Mouse (Mus musculus): ENCODE results near the gene Ostc.
A peak's percentile ranks its signal among the peaks of the same experiment; 100 is the strongest.

Gene Ostc

DNA sequence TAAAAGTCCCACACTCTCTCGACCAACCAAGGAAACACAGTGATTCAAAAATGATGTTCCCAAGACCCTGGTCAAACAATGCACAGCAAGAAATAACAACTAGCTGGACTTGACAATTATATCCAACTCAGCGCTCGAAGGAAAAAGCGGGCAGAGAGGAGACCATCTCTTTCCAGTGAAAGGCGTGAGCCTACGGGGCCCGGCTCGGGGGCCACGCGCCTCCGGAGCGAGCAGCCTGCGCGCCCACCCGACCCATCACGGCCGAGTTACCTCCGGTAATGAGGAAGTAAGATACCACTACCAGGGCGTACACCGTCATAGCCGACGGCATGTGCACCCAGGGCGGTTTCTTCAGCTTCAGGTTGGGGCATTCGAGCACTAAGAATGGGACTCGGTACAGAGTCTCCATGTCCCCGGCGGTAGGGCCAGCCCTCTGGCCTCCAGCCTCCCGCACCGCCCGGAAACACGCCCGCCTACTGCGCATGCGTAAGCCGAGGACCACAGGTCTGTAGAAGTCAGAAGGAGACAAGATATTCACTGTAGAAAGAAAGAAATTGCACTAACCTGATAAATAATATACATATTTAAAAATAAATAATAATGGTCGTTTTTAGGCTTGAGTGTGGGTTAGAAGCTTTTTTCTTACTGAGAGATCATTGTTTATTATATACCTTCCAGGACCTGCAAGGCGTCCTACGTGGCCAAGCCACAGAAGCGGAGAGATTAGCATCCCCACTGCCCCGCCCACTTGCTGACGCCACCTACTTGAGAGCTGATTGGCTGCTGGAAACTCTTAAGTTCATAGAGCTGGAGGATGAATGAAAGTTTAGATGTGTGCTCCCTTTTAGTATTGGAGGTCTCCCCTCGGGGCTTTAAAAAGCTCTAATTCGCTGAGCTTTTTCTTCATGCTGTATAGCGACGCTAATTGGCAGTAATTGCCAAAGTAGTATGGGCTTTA, at the start of gene Ostc:
Ostc (minus strand) TSS at position 478 of the 958 bp plus-strand sequence.
- DNase-seq (ENCODE audit: low spot score in 2 of 2), result peak; percentile 82 to 87

DNA sequence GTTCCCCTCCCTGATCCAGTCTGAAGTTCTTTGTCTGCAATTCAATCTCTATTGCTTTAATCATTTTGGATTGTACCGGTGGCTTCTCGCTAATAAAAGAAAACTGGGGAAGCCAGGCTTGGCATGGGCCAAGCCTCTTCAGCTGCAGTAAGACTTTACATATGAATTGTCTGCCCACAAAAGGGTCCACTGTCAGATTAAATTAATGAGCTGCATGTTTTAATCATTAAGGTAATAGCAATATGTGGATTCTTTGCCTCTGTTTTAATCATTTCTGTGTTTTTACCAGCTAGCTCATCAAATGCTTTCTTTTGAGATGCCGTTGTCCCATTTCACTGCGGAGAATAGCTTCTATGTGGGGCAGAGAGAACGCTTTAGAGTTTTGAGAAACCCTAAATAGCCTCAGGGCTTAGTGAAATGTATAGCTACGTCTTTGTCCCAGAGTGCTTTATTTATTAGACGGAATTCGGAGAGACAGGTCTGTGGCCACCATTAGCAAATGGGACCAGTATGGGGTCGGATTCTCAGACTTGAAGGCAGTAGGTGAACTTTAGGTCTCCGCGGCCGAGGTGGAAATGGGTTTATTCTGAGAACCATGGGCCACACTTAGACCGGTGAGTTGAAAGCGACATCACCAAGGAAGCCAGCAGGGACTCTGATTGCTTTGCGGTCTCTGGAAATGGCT, 49.1 kb upstream of the Ostc start:
- no peak for DNase-seq (ENCODE audit: low spot score in 2 of 2)

DNA sequence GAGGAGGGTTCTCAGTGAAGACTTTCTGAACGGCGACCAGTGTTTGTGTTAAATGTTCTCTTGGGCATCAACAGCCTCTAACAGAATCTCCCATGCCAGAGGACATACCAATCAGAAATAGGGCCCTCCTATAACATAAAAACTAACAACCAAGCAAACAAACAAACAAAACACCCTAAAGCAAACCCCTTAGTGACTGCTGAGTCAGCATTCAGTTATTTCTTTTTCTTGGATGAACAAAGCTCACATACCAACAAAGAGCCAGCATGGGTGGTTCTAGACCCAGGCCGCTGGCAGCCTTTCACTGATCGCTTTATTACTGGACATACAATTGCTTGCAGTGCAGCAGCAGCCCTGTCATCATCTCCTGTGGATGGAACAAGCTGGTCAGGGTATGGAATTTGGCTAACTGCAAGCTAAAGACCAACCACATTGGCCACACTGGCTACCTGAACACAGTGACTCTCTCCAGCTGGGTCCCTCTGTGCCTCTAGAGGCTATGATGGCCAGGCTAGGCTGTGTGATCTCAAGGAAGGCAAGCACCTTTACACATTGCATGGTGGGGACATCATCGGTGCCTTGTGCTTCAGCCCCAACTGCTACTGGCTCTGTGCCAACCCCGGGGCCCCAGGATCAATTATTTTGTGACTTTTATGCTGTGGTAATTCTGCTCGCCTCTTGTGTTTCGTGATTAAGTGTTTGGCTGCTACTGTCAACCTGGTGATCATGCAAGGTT, 48.0 kb upstream of the Ostc start:
- no peak for DNase-seq (ENCODE audit: low spot score in 2 of 2)

DNA sequence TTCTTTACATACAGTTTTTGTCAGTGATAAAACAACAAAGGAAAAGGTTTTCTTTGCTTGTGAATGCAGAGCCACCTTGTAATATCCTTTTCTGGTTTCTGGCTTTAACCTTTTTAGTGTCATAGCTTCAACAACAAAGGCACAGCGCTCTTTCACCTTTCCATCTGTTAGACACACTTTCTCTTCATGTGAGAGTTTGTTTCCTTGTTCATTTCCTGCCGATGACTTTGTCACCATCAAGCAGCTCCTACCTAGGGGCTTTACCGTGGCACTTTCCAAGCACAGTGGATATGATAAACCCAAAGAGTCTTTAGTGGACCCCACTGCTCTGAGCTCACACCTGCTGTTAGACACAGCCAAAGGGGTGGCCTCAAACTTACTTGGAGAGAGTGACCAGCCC, 40.0 kb upstream of the Ostc start:
- no peak for DNase-seq (ENCODE audit: low spot score in 2 of 2)

DNA sequence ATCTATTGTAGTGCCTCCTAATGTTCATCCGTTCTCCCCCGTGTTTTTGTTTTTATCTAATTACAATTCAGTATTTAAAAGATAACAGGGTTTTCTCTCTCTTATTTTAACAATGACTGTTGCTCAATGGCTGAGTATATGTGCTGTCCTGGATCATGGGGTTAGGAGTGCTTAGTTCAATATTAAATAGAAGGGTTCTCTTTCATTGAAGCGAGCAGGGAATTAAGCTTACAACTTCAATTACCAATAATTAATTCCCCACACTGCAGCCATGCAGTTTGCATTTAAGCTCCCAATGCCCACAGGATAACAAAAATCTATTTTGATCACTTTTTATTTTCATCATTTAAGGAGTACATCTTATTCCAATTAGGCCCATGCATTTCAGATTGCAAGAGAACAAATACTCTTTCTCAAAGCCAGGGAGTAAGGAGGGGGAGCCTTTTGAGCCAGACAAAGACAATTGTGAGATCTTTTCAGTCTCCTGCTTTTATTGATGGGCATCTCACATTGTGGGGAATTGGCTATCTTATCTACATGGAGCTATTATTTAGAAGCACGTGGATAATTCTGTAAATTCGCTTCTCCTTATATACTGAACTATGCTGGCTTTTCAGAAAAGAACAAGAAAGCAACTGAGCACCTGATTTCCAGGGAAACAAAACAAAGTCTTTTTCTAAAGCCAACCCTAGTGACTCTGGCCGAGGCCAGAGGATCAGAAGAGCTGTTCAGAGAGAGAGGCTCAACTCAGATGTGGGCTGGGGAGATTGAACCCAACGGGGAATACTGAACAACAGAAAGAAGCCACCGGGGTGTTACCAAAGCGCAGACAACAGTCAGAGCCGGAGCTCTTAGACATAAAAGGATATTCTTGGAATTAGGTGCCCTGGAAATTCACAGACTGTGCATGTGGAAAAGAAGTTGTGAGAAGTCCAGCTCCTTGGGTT, 37.7 kb upstream of the Ostc start:
- DNase-seq (ENCODE audit: low spot score in 2 of 2), result no peak

DNA sequence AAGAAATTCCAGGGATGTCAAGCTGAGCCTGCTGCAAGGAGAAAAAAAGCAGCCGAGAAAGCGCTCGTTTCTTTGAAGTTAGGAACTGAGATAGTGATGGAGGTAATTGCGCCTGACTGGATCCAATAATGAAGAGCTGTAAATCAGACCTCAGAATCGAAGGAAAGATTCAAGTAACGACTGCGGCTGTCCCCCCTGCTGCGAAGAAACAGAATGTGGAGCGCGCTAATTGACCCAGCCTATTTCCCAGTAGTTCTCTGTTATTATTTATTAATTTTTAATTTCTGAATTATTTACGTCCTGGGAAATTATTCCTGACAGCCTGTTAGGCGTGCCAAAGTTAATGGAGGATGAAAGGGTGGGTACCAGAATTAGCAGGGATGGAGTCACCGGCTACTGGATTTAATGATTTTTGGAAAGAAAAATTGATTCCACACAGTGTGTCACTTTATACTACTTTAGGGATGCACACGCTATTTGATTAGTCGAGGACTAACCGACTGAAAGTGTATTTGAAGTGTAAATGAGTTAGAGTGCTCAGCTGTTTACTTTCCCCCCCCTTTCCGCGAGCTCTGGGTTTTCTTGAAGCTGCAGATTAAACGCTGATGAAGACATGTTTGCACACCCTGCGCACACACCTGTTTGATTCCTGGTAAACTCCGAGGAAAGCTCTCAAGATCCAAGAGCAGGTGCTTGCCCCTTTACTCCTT, 28.6 kb upstream of the Ostc start:
- DNase-seq (ENCODE audit: low spot score in 2 of 2), result no peak

DNA sequence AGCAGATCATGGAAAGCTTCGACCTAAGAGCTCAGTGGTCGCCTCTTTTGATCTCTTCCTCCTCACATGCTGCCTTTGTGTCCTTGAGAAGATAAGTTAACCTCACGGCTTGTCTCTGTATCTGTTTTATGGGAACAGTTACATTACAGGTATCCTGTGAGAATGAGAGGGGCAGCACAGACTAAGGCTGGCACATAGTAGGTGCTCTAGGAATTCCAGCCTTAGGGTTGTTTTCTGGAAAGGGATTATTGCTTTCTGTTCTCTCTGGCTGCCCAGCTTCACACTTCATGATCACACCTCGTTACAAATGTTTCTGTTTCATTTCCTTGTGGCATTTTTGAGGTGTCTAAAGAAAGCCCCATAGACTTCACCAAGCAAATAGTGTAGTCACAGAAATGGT, 27.5 kb upstream of the Ostc start:
- no peak for DNase-seq (ENCODE audit: low spot score in 2 of 2)

DNA sequence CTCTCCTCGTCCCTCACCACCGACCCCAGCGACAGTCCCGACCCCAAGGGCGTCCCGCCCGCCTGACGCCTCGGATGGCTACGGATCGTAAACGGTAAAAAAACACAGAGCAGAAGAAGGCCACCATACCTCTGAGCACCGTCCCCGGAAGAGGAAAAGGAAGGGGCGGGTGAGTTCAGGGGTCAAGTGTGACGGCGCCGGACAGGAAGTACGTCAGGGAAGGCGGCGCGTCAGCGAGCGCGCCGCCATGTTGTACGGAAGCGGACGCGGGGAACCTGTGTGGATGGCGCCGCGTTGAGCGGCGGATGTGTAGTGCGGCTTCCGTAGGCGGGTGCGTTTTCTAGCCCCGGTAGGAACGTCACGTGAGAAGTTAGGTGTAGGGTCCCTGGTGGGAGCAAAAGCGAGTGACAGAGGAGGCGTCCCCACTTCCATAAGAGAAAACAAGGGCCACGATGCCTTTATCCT, 21.0 kb upstream of the Ostc start, which contains the start of gene Rpl34:
Rpl34 (minus strand) TSS at position 210 of the 465 bp plus-strand sequence.
- peak; percentile 84 to 85 for DNase-seq (ENCODE audit: low spot score in 2 of 2)

DNA sequence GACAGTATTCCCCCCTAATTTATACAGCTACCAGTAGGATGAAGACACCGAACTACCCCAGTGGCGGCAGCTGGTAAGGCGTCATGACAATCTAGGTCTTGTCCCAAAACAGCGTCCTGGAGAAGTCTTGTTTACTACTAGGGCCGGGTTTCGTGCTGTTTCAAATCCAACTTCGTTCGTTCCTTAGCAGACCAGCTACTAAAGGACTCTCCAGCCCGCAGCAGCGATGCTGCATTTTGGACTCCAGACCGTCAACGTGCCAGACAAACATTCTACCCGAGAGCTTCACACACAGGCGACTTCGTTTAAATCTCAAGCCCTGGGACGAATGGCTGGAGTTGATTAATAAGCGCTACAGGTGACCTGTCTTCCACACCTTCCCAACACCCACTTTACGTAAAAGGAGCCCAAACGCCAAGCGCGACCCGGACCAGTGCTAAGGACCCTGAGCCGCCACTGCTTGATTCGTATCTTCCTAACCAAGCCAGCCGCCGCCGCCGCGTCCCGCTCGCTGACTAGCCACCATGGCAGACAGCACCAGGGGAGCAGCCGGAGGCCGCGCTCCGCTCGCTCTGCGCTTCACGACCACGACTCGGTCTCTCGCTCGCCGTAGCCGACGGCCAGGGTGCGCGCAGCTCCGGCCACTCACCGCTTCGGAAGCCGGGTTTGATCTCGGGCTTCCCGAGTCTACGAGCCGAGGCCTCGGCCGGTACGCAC, 20.4 kb upstream of the Ostc start:
- DNase-seq (ENCODE audit: low spot score in 2 of 2), result peak in 1 of 2 experiments; percentile 8

DNA sequence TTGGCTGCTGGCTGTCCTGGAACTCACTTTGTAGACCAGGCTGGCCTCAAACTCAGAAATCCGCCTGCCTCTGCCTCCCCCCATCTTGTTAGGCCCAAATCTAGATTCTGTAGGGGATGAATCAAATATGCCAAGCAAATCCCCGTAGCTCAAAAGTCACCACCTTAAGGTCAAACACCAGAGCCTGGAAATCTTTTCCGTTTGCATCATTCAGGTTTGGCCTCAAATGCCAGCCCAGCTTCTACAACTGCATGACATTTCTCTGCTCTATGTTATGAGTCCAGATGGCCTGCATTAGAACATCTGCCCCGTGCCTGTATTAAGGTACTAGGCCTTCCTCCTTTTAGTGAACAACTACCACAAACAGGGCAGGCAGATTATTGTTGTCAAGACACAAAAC, 18.4 kb upstream of the Ostc start:
- no peak for DNase-seq (ENCODE audit: low spot score in 2 of 2)

DNA sequence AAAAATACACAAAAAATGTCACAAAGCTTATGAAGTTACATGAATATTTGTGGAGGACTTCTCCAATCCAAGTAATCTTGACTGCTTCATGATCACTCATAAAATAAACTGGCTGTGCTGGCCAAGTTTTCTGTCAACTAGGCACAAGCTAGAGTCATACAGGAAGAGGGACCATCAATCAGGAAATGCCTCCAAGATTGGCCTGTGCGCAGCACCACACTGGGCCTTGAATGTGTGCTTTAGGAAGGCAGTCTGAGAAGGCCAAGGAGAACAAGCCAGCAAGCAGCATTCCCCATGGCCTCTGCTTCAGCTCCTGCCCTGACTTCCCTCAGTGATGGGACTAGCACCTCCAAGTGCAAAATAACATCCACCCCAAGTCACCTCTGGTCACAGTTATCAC, 17.8 kb upstream of the Ostc start:
- DNase-seq (ENCODE audit: low spot score in 2 of 2), result no peak

DNA sequence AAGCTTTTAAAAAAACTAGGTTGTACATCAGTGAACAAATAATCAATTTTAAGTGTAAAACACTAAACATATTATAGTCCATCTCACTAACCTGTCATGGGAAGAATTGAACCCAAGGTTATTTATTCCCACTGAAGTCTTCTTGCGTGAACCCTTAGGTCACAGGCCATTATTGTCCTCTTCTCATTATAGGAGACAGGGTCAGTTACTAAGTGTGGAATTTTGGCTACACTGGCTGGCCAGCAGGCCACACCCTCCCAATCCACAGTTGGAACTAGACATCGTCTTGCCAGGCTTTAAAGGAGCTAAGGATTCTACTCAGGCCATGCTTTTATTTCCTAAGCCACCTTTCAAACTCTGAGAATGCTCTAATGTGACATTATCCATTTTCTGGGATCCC, 16.5 kb upstream of the Ostc start:
- no peak for DNase-seq (ENCODE audit: low spot score in 2 of 2)

DNA sequence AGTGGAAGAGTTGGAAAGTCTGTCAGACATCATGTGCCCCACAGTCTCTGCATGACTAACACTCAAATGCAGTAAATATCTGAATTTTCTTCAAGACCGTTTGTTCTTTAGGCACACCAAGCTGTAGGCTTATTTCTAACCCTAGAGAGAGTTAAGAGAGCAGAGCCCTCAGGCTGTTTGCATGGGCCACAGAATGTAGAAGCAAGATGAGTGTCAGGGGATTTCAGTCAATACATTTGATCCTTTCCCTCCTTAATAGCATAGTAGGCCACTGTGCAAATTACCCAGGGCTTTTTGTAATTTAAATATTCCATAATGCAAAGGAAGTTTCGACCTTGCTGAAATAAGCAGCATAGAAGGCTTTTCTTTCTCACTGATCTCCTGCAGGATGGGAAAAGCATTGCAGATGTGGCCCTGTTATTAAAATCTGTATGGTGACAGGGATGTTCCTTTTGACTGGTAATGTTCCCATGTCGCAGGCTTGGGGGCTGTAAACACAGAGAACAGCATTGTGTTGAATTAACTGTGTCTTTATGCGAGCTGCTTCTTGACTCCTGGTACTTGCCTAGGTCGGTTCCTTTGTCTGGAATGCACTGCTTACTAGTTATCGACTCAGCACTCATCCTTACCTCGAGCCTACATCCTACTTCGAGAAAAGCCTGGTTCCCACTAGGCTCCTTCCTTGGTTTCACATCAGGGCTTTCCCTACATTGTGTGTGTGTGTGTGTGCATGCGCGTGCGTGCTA, 13.7 kb upstream of the Ostc start:
- DNase-seq (ENCODE audit: low spot score in 2 of 2), result no peak

DNA sequence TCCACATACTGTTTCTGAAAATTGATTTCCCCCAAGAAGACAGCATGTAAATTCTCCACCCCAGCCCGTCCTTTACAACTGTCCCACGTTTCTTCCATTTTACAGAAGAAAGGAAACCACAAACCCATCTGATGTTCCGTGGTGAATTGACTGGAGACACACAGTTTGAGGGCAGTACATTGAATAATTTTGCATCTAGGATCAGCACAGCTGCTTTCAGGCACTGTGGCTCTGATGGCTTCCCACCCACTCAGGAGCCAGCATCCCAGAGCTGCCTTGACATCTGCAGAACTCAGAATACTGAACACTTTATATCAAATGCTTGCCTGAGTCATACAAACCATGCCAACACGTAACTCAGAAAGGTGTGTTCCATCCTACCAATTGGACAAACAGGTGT, 11.0 kb upstream of the Ostc start:
- no peak for DNase-seq (ENCODE audit: low spot score in 2 of 2)

DNA sequence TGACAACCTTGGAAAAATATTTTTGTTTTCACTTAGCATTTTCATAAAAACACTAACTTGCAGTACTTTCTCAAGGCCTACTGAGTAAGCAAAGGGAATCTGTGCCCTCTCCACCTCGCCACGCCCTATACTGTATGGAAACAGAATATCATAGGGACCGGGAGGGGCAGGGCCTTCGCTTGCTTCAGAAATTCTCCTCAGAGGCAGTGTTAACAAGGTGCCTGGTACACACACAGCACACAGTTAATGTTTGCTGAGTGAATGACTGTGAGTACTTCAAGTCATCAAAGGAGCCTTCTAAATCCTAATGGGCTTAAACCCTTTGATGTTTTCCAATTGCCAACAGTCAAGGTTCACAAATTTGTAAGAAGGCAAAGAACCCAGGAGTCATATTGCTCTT, 9.6 kb upstream of the Ostc start:
- no peak for DNase-seq (ENCODE audit: low spot score in 2 of 2)

DNA sequence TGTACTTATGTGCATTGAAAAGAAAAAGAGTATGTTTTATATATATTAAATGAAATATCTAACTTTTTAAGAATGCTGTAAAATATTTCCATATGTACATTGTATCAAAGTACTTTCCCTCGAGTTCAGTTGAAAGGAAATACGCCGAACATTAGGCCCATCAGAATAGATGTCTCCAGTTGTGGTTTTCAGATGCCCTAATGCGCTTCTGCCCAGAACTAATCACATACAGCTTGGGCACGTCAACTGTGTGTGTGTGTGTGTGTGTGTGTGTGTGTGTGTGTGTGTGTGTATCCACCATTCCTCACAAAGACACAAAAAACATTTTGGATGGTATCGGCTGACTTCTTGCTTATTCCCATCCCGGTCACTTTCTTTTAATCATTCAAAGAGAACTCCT, 7.3 kb upstream of the Ostc start:
- no peak for DNase-seq (ENCODE audit: low spot score in 2 of 2)

DNA sequence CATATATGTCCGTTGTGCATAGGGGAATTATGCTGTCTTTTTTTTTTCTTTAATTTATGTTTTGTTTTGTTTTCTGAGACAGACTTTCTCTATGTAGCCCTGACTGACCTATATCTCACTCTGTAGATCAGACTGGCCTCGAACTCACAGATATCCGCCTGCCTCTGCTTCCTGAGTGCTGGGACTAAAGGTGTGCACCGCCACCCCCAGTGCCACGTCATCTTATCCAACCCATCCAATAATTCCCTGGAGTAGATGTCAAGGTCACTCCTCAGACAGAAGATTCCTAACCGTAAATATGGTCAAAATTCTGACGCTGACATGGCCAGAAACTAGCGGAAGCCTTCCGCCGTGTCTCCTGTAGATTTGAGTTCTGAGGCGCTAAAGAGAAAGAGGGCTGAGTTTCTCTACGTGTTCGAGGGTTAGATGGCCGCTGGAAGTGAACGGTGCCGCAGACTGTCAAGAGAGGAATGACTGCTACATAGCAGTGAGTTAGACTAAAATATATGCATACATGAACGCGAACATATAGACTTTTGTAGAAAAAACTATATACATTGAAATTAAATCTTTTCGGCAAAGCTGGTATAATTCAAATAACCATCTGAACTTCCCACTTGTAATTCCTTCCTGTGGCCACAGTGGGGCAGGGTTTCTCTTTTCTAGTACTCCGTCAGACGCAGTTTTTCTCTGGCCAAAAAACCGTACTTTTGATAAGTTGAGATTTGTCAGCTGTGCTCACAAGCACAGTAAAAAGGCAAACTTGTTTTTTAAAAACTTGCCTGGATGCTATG, 5.7 kb upstream of the Ostc start:
- peak; percentile 45 to 65 for DNase-seq (ENCODE audit: low spot score in 2 of 2)

DNA sequence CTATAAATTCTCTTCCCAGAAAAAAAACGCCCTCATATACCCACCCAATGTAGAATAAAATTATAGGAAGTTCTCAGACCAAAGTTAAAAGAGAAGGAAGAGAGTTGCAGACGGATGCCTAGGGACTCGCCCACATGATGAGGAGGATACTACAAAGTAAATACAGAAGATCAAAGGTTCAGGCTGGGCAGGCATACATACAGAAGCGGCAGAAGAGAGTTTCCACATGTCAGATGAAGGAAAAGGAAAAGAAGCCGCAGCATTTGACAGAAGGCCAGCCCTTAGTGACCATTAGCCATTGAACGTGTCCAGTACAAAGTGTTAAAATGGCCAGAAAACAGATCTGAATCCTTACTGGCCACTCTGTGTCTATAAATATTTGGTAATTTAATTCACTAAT, 3.6 kb upstream of the Ostc start:
- no peak for DNase-seq (ENCODE audit: low spot score in 2 of 2)

Data from frontal cortex, postnatal 25 days (tissue).